Mouse (Mus musculus): ENCODE measurements around the gene Gabrr3.

Gene Gabrr3

GRCm38 (mm10) chr16:59407032-59407431, at the start of gene Gabrr3:
Gene Gabrr3, plus strand, starts transcription at chr16:59407332.
- no peak for DNase-seq (ENCODE audit: low read depth)

- no peak for DNase-seq (ENCODE audit: low read depth)
These were observed 43.2 kb upstream of the Gabrr3 start, which contains the start of gene Olfr209 for GRCm38 (mm10) chr16:59363893-59364292. Gene Olfr209, minus strand, starts transcription at chr16:59363993.

DNA sequence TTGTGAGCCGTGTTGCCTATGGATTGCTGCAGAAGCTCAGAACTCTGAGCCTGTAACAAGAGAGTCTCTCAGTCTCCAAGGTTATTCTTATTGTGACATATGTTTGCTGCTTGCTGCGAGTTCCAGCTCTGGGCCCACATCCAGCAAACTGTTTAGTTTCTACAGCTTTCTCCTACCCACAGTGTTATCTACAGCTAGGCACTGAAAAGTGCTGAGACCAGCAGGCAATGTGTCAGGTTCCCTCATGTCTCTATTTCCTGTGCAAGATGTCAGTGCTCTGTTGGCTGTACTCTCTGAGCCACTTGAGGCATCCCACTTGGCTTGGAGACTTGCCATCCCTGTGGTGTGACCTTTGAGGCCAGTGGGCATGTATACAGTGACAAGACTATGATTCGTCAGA, 13.8 kb upstream of the Gabrr3 start:
- DNase-seq (ENCODE audit: low read depth), result peak; percentile 80

DNA sequence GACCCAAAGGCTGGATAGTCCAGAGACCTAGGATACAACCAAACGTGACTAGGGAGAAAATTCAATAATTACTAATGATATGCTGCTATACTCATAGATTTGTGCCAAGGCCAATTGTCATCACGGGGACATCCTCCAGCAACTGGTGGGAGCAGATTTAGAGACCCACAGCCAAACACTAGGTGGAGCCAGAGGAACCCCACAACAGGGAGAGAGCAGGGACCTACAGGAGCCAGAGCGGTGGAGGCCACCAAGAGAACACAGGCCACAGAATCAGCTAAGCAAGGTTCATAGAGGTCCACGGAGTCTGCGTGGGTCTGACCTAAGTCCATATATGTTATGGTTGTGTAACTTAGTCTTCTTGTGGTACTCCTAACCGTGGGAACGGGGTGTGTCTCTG, 6.0 kb upstream of the Gabrr3 start:
- peak; percentile 55 for DNase-seq (ENCODE audit: low read depth)

GRCm38 (mm10) chr16:59401985-59402384, 5.1 kb upstream of the Gabrr3 start:
- DNase-seq (ENCODE audit: low read depth), result no peak

DNA sequence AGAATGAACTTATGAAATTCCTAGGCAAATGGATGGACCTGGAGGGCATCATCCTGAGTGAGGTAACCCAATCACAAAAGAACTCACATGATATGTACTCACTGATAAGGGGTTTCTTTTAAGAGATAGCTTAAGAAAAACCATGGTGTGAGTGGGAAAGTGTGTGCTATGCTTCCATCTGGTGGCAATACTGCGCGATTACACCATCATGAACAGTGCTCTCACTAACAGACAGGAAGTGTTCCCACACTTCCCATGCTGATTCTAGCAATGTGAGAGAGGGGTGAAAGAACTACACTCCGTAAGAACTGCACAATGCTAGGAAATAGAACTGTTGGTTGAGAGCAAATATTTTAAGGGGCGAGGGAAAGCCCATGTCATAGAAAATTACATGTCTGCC, 3.4 kb upstream of the Gabrr3 start:
- DNase-seq (ENCODE audit: low read depth), result peak; percentile 69

DNA sequence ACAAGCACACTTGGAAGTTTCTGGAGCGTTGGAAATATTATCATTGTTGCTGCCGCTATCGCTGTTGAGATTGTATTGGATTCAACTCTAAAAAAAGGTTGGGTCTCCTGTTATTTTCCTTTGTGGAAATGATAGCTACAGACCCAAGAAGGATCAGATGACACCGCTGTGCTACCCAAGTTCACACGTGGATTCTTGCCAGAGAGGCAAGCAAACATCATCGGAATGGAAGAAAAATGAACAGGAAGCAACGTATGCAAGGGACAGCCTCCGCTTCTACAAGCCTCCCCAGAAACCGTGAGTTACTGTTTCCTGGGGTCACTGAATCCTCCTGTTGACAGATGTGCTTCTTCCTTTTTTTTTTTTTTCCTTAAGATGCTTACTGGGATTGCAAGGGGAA, 2.3 kb upstream of the Gabrr3 start:
- DNase-seq (ENCODE audit: low read depth), result no peak

- no peak for DNase-seq (ENCODE audit: low read depth)
These were observed 2.2 kb downstream of the Gabrr3 start for GRCm38 (mm10) chr16:59409341-59409748.

DNA sequence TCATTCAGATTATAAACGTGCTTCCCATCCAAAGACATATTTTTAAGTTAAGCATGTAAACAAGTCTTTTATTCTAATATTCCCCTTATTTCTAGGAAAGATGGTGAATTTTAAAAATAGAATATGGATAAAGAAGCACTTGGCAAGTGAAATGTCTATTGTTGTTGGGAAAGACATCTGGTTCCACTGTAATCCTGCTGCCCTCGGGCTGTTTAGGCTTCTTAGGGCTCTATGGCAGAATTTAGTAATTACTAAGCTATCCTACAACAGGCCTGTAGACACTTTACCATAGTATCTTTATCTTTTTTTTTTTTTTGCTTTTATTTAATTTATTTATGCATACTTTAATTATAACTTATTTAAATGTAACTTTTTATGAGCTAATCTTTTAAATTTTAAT, 2.7 kb downstream of the Gabrr3 start:
- DNase-seq (ENCODE audit: low read depth), result no peak

- no peak for DNase-seq (ENCODE audit: low read depth)
These were observed 6.3 kb downstream of the Gabrr3 start for GRCm38 (mm10) chr16:59413475-59413874.

DNA sequence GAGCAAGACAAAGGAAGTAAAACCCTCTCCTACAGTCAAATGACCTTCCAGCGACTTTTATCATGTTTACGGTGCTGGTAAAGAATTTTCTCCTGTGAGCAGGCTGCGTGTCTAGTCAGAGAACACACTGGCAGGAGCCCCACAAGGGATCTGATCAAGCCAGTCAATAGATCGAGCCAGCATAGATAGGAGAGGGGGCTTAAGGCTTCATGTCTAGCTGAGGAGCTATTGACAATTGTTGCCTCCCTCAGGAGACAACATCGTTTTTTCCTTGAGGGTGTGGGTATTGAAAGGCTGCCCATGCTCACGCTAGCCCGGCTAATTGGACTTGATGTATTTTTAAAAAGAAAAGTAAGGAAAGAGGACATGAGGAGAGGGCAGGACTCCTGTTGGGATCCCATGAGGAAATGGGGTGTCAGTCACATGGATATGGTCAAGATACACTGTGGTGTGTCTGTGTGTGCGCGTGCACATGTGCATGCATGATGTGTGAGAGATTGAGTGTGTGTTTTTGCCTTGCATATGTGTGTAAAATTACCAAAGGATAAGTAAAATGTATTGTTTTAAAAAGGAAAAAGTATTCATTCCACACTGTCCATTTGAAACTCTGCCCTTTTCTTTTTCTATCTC, 13.2 kb downstream of the Gabrr3 start:
- no peak for DNase-seq (ENCODE audit: low read depth)

- DNase-seq (ENCODE audit: low read depth), result peak; percentile 81
These were observed 13.7 kb downstream of the Gabrr3 start for GRCm38 (mm10) chr16:59420867-59421251.

- no peak for DNase-seq (ENCODE audit: low read depth)
These were observed 14.6 kb downstream of the Gabrr3 start for GRCm38 (mm10) chr16:59421571-59422345.

- DNase-seq (ENCODE audit: low read depth), result no peak
These were observed 20.8 kb downstream of the Gabrr3 start for GRCm38 (mm10) chr16:59427960-59428359.

- DNase-seq (ENCODE audit: low read depth), result no peak
These were observed 26.0 kb downstream of the Gabrr3 start for GRCm38 (mm10) chr16:59433181-59433580.

GRCm38 (mm10) chr16:59444880-59445559, 37.9 kb downstream of the Gabrr3 start:
- DNase-seq (ENCODE audit: low read depth), result no peak

GRCm38 (mm10) chr16:59448181-59448580, 41.0 kb downstream of the Gabrr3 start:
- DNase-seq (ENCODE audit: low read depth), result no peak

GRCm38 (mm10) chr16:59449092-59449491, 42.0 kb downstream of the Gabrr3 start:
- peak; percentile 27 for DNase-seq (ENCODE audit: low read depth)

DNA sequence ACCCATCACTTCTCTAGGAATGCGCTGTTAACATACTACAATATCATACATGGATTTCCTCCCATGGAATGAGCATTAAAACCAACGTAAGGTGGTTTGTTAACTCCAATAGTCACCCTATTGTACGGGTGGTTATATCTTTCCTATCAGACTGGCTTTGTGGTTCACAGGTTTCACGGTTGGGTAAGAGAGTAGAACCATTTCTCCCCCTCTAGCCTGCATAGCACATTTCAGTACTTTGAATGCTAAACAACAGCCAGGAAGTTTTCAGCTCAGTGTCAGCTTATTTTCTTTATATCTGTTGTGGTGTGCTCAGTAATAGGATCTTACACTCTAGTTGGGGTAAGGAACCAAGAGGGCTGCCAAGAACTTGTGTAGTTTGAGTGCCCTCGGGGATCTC, 44.7 kb downstream of the Gabrr3 start:
- DNase-seq (ENCODE audit: low read depth), result no peak

DNA sequence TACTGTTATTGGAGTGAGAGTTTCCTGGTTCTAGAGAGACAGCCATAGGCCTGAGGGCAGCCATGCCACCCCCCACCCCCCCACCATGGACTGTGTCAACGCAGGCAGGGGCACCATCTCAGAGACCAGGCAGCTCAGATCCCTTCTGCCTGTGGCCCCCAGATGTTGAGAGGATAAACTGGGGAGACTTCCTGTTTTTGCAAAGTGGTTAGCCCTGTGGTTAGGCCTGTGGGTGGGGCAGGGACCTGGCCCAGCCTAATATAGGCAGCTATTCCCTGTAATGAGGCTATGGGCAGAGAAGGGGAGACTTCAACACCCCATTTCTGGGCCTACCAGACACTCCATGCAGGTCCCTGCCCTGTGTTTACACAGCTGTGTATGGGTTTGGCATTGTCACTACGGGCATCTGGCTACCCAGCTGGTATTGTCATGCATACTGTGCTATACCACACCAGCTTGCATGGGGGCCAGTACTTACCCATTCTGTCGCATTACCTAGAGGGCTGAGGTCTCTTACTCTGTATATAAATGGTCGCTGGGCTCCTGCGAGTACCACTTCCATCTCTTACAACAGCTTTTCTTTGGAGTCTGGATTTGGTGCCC, 52.2 kb downstream of the Gabrr3 start:
- peak; percentile 80 for DNase-seq (ENCODE audit: low read depth)

DNA sequence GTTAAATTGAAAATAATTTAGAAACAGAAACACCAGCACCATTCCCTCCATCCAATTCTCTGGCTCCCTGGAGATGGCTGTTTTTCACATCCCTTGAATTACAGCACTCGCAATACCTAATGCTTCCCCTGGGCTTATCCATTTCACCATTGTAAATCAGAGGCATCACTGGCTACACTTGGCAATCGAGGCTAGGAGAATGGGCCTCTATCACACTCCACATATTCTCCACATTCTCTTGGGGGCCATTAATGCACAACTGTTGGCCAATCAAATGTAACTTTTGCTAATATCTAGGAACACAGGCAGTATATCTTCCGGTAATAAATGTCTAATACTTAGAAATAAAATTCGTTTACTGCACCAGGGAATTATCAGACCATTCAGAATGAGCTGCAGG, 56.4 kb downstream of the Gabrr3 start:
- no peak for DNase-seq (ENCODE audit: low read depth)

DNA sequence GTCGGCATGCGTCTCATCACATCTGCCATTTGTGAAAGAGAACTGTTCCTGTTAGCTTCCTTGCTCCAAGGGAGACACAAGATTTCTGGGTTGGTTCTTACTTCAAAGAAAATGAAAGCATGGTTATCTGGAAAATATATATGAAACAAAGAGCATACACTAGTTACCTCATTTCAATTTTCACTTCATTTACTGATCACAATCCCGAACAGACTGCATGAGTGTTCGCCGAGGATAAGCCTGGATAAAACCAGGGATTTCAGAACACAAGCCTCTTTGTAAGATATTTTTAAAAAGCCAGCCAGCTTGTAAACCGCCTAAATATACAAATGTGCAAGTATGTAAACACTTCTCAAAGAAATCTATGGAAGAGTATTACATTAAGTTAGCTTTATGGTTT, 56.8 kb downstream of the Gabrr3 start:
- no peak for DNase-seq (ENCODE audit: low read depth)

- no peak for DNase-seq (ENCODE audit: low read depth)
These were observed 62.7 kb downstream of the Gabrr3 start for GRCm38 (mm10) chr16:59469846-59470245.
